Mouse (Mus musculus): ENCODE results near the gene Tmprss5. TPM values are rescaled to one million over a fixed set of nuclear protein-coding genes. Genes with fewer than 3 reads are reported as not detected.

Gene Tmprss5
- total and polyA plus RNA-seq, 3 experiments = not detected

- H3K27me3 ChIP-seq (ENCODE audit: control insufficient read depth in 1 of 2, insufficient read depth in 2 of 2, low read length in 2 of 2) = no peaks in the 10 kb centered on the region
- no peaks in the 10 kb centered on the region for H3K79me2 ChIP-seq (ENCODE audit: control insufficient read depth, insufficient read depth, low read length, poor library complexity)
- peaks cover 0 to 4% of the 10 kb centered on the region in 2 experiments; a peak in 2 of 4 replicates for H3K4me1 ChIP-seq (ENCODE audit: control insufficient read depth in 1 of 2, insufficient read depth in 2 of 2, low read length in 2 of 2)
- H3K4me3 ChIP-seq (ENCODE audit: control insufficient read depth in 1 of 2, insufficient read depth in 1 of 2, low read depth in 2 of 2, low read length in 2 of 2) = no peak overlapping the region
- no peak overlapping the region for H3K9ac ChIP-seq (ENCODE audit: control insufficient read depth, low read depth, low read length, poor library complexity, severe bottlenecking)
- no peak for TF ChIP-seq NELFE (IDR thresholded peaks at IDR 0.05; ENCODE audit: low read depth, low read length)
- TF ChIP-seq CHD2 (IDR thresholded peaks at IDR 0.05; ENCODE audit: low read length) = no peak
- no peak for TF ChIP-seq POLR2AphosphoS5 (IDR thresholded peaks at IDR 0.05; ENCODE audit: borderline replicate concordance, low read depth, low read length)
- TF ChIP-seq MAFK (IDR thresholded peaks at IDR 0.05; ENCODE audit: borderline replicate concordance, low read depth, low read length) = no peak
- no peak for TF ChIP-seq MXI1 (IDR thresholded peaks at IDR 0.05; ENCODE audit: low read depth, low read length)
- TF ChIP-seq TAL1 (IDR thresholded peaks at IDR 0.05; ENCODE audit: low read length) = no peak
- TF ChIP-seq HCFC1 (IDR thresholded peaks at IDR 0.05; ENCODE audit: low read depth, low read length) = no peak
- TF ChIP-seq ELF1 (IDR thresholded peaks at IDR 0.05; ENCODE audit: low read depth, low read length) = no peak
- no peak for TF ChIP-seq ZNF384 (IDR thresholded peaks at IDR 0.05; ENCODE audit: low read depth, low read length)
- no peak for TF ChIP-seq BHLHE40 (IDR thresholded peaks at IDR 0.05; ENCODE audit: borderline replicate concordance, low read depth, low read length)
- TF ChIP-seq NRF1 (IDR thresholded peaks at IDR 0.05; ENCODE audit: insufficient read depth, low read depth, low read length, poor library complexity, severe bottlenecking) = no peak
- no peak for TF ChIP-seq ZMIZ1 (IDR thresholded peaks at IDR 0.05; ENCODE audit: low read depth, low read length)
- TF ChIP-seq USF1 (IDR thresholded peaks at IDR 0.05; ENCODE audit: low read depth, low read length) = no peak
- TF ChIP-seq E2F4 (IDR thresholded peaks at IDR 0.05; ENCODE audit: borderline replicate concordance, low read depth, low read length) = no peak
- no peak for TF ChIP-seq SMC3 (IDR thresholded peaks at IDR 0.05; ENCODE audit: low read depth, low read length)
- no peak for TF ChIP-seq MYB (IDR thresholded peaks at IDR 0.05; ENCODE audit: low read depth, low read length)
- no peak for TF ChIP-seq SIN3A (IDR thresholded peaks at IDR 0.05; ENCODE audit: low read length)
- no peak for TF ChIP-seq JUND (IDR thresholded peaks at IDR 0.05; ENCODE audit: low read depth, low read length)
- no peak for TF ChIP-seq MAZ (IDR thresholded peaks at IDR 0.05; ENCODE audit: low read depth, low read length)
- H3K36me3 ChIP-seq (ENCODE audit: control insufficient read depth in 1 of 2, insufficient read depth in 2 of 2, low read length in 2 of 2) = no peaks in the 10 kb centered on the region
- H3K27ac ChIP-seq (ENCODE audit: control insufficient read depth, low read depth, low read length) = no peak overlapping the region
- no peak for DNase-seq (ENCODE audit: low read depth, low spot score)
- no peaks in the 10 kb centered on the region for H3K9me3 ChIP-seq (replicated peaks; ENCODE audit: insufficient read depth, low read length)
Measured at GRCm38 (mm10) chr9:49130514-49131010, 49.5 kb downstream of the Tmprss5 start.

GRCm38 (mm10) chr9:49143841-49144240, 62.8 kb downstream of the Tmprss5 start:
- no peaks in the 10 kb centered on the region for H3K79me2 ChIP-seq (ENCODE audit: control insufficient read depth, insufficient read depth, low read length, poor library complexity)
- H3K4me3 ChIP-seq (ENCODE audit: control insufficient read depth in 1 of 2, insufficient read depth in 1 of 2, low read depth in 2 of 2, low read length in 2 of 2) = no peak overlapping the region
- TF ChIP-seq SMC3 (IDR thresholded peaks at IDR 0.05; ENCODE audit: low read depth, low read length) = no peak
- TF ChIP-seq POLR2AphosphoS5 (IDR thresholded peaks at IDR 0.05; ENCODE audit: borderline replicate concordance, low read depth, low read length) = no peak
- TF ChIP-seq MAZ (IDR thresholded peaks at IDR 0.05; ENCODE audit: low read depth, low read length) = no peak
- TF ChIP-seq ZNF384 (IDR thresholded peaks at IDR 0.05; ENCODE audit: low read depth, low read length) = no peak
- TF ChIP-seq E2F4 (IDR thresholded peaks at IDR 0.05; ENCODE audit: borderline replicate concordance, low read depth, low read length) = no peak
- no peak for TF ChIP-seq GATA1 (IDR thresholded peaks at IDR 0.05; ENCODE audit: low read depth, low read length)
- TF ChIP-seq TBP (IDR thresholded peaks at IDR 0.05; ENCODE audit: low read depth, low read length) = no peak
- TF ChIP-seq NRF1 (IDR thresholded peaks at IDR 0.05; ENCODE audit: insufficient read depth, low read depth, low read length, poor library complexity, severe bottlenecking) = no peak
- no peak for TF ChIP-seq MAX (IDR thresholded peaks at IDR 0.05; ENCODE audit: low read length)
- no peak for TF ChIP-seq KAT2A (conservative IDR thresholded peaks at IDR 0.05; ENCODE audit: low read depth, low read length)
- TF ChIP-seq MYB (IDR thresholded peaks at IDR 0.05; ENCODE audit: low read depth, low read length) = no peak
- TF ChIP-seq TCF12 (IDR thresholded peaks at IDR 0.05; ENCODE audit: low read depth, low read length) = no peak
- TF ChIP-seq CTCF (IDR thresholded peaks at IDR 0.05 in 2 of 3, conservative IDR thresholded peaks at IDR 0.05 in 1 of 3; ENCODE audit: control insufficient read depth in 1 of 3, insufficient read depth in 1 of 3, low read depth in 2 of 3, low read length in 3 of 3, poor library complexity in 1 of 3, severe bottlenecking in 1 of 3) = no peak
- TF ChIP-seq RAD21 (IDR thresholded peaks at IDR 0.05; ENCODE audit: low read depth, low read length) = no peak
- no peak for TF ChIP-seq MEF2A (IDR thresholded peaks at IDR 0.05; ENCODE audit: extremely low read depth, insufficient replicate concordance, low read depth, low read length, poor library complexity, severe bottlenecking)
- TF ChIP-seq MXI1 (IDR thresholded peaks at IDR 0.05; ENCODE audit: low read depth, low read length) = no peak
- H3K4me1 ChIP-seq (ENCODE audit: control insufficient read depth in 1 of 2, insufficient read depth in 2 of 2, low read length in 2 of 2) = no peaks in the 10 kb centered on the region
- no peak overlapping the region for H3K9ac ChIP-seq (ENCODE audit: control insufficient read depth, low read depth, low read length, poor library complexity, severe bottlenecking)
- no peak overlapping the region for H3K27ac ChIP-seq (ENCODE audit: control insufficient read depth, low read depth, low read length)
- DNase-seq (ENCODE audit: low read depth, low spot score) = no peak
- no peaks in the 10 kb centered on the region for H3K9me3 ChIP-seq (replicated peaks; ENCODE audit: insufficient read depth, low read length)
- H3K36me3 ChIP-seq (ENCODE audit: control insufficient read depth in 1 of 2, insufficient read depth in 2 of 2, low read length in 2 of 2) = no peaks in the 10 kb centered on the region
- no peaks in the 10 kb centered on the region for H3K27me3 ChIP-seq (ENCODE audit: control insufficient read depth in 1 of 2, insufficient read depth in 2 of 2, low read length in 2 of 2)

All from MEL (cell line).